Comparison of ENCODE assay signal across 17 mouse cellular contexts in the genomic region with DNA sequence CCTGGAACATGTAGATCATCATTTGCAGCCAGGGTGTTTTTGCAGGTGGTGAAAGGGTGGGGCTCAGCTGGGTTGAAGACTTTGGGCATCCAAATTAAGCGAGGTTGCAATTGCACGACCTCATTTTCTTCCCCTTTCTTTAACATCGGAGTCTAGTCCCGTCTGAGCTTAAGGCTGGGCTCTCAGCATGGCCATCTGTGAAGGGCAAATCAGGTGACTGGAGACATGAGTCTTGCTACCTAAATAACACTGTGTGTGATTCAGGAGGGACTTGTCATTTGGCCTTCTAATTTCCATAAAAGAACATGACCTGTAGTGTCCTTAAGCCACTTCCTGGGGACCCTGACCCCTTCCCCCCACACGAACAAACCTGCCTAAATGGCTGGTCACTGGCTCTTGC.
DNase-seq lines count a peak whose midpoint lies in the region.
"Had no signal": no experiment of that assay in that cellular context is flagged by ENCODE, and none has a peak within 500 bp of the region (broad histone marks: within the 10 kb centered on the region; RNA-seq: fewer than 3 reads in every experiment).

No protein-coding gene starts in this region.

- peak; percentile 60 for DNase-seq in cerebellum, adult 11-12 months
- DNase-seq in cerebellum, adult 11 months, result no peak
- peak; percentile 54 for DNase-seq in cerebellum, adult 9-11 months
- no peak for DNase-seq in cerebellum, postnatal 36 days
- DNase-seq in brain, adult 2 months (ENCODE audit: low read depth, low spot score), result peak; percentile 75
- peak; percentile 38 to 62 for DNase-seq in cerebellum, postnatal 14 days
- no peak for DNase-seq in spleen, postnatal 10 days (ENCODE audit: low spot score in 2 of 2)
- DNase-seq: adrenal gland, postnatal 10 days; adrenal gland, postnatal 36 days; B cell, adult 2 months; embryo, embryonic 11 days; gastrocnemius, postnatal 36 days; heart, adult 18-20 months; heart, postnatal 14 days; heart, postnatal 4 days; kidney, adult 18-20 months; kidney, adult 9 months had no signal

Comparison
In these comparisons a context has a peak if more than half of its experiments do, and no peak if none do; other contexts are left out.
1. DNase-seq: peak in cerebellum, adult 11-12 months (single experiment), cerebellum, adult 9-11 months (single experiment), brain, adult 2 months (single experiment) and cerebellum, postnatal 14 days (2 of 2); none in cerebellum, adult 11 months (single experiment), cerebellum, postnatal 36 days (0 of 2) and spleen, postnatal 10 days (0 of 2).